Mouse (Mus musculus) effector memory CD4-positive, alpha-beta T cell, adult 5 months (primary cell): ENCODE measurements around the gene Kcnv2. TPM values are rescaled to one million over a fixed set of nuclear protein-coding genes. Genes with fewer than 3 reads are reported as not detected.

Experiments
- polyA plus RNA-seq: library from polyadenylated mRNA; unstranded; fragments of 100-300 nt; shearing (Covaris generic); gene quantifications from one replicate; pipeline ENCODE4 v1.2.1, GENCODE M21; 2017

The Kcnv2 gene
- polyA plus RNA-seq: not detected

GRCm38 (mm10) chr19:27322281-27322680 is at the start of gene Kcnv2:
Gene Kcnv2, plus strand, starts transcription at chr19:27322588.

Other genes with a start within 250 kb of the Kcnv2 start
- not detected for gene Vldlr, start 106.1 kb upstream of the Kcnv2 start, polyA plus RNA-seq
- 57.6 TPM for gene Pum3, start 107.2 kb downstream of the Kcnv2 start, polyA plus RNA-seq